ENCODE assay signal across 14 mouse cellular contexts in the genomic region with DNA sequence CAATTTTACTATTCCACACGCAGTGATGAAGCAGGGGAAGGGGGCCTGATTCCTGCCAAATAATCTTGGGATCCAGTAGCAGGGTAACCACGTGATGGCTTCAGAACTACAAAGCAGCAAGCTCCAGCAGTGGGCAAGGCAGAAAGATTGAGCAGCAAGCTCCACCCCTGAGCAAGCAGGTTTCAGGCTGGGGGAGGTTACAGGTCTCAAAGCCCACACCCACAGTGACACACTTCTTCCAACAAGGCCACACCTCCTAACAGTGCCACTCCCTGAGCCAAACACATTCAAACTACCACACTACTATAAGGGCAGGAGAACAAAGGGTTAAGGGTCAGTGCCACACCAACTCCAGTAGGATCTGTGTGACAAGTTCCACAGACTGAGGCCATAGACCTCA. TPM values are rescaled to one million over a fixed set of nuclear protein-coding genes. Genes with fewer than 3 reads are reported as not detected.
DNase-seq lines count a peak whose midpoint lies in the region; ATAC-seq and TF ChIP-seq lines count a peak whose summit lies in the region.
"Had no signal": no experiment of that assay in that cellular context is flagged by ENCODE, and none has a peak within 500 bp of the region (broad histone marks: within the 10 kb centered on the region; RNA-seq: fewer than 3 reads in every experiment).

No protein-coding gene starts in this region.

- WGBS in kidney, adult 2 months: 25% methylated on average over 2 of the region's 2 CpGs
- WGBS in intestine, embryonic 16.5 days: 42% methylated on average over 2 of the region's 2 CpGs
- WGBS in small intestine, adult 2 months: 17% methylated on average over 2 of the region's 2 CpGs
- 42% methylated on average over 2 of the region's 2 CpGs for WGBS in hindbrain, embryonic 11.5 days

- peak; percentile 91 for ATAC-seq in intestine, embryonic 16.5 days
- ATAC-seq in hindbrain, embryonic 11.5 days (ENCODE audit: low FRiP score): no peak

- no peak overlapping the region for H3K4me3 ChIP-seq in kidney, adult 2 months (ENCODE audit: insufficient read depth, low read depth, low read length)
- H3K4me3 ChIP-seq in ES-E14 (ENCODE audit: insufficient read depth in 1 of 2, low read depth in 1 of 2, low read length in 2 of 2, poor library complexity in 1 of 2, severe bottlenecking in 1 of 2): peak overlapping the region; percentile 7 to 40
- no peak overlapping the region for H3K4me3 ChIP-seq in intestine, embryonic 16.5 days (ENCODE audit: low read length)
- H3K4me3 ChIP-seq in small intestine, adult 2 months (ENCODE audit: low read depth, low read length): no peak overlapping the region
- no peak overlapping the region for H3K4me3 ChIP-seq in hindbrain, embryonic 11.5 days (ENCODE audit: low read depth, low read length)
- H3K4me3 ChIP-seq: forebrain, embryonic 12.5 days; kidney, embryonic 15.5 days; limb, embryonic 13.5 days had no signal

- no peaks in the 10 kb centered on the region for H3K9me3 ChIP-seq in ES-E14 (ENCODE audit: control insufficient read depth, insufficient read depth, low read depth, low read length)
- no peaks in the 10 kb centered on the region for H3K9me3 ChIP-seq in intestine, embryonic 16.5 days (ENCODE audit: control insufficient read depth, low read length)
- H3K9me3 ChIP-seq in hindbrain, embryonic 11.5 days (ENCODE audit: control insufficient read depth, low read length): no peaks in the 10 kb centered on the region
- H3K9me3 ChIP-seq: forebrain, embryonic 12.5 days; kidney, embryonic 15.5 days; limb, embryonic 13.5 days had no signal

- no peak overlapping the region for H3K27ac ChIP-seq in kidney, adult 2 months (ENCODE audit: insufficient read depth, low read depth, low read length)
- peak overlapping the region; percentile 81; the same call in 1 of the 2 replicates for H3K27ac ChIP-seq in ES-E14 (ENCODE audit: insufficient read depth, low read depth, low read length, poor library complexity, severe bottlenecking)
- no peak overlapping the region for H3K27ac ChIP-seq in intestine, embryonic 16.5 days (ENCODE audit: low read length)
- peak overlapping the region; percentile 19 for H3K27ac ChIP-seq in small intestine, adult 2 months (ENCODE audit: insufficient read depth, low read depth, low read length)
- no peak overlapping the region for H3K27ac ChIP-seq in hindbrain, embryonic 11.5 days (ENCODE audit: low read depth, low read length)
- H3K27ac ChIP-seq: forebrain, embryonic 12.5 days; kidney, embryonic 15.5 days; limb, embryonic 13.5 days had no signal

- in situ Hi-C loops in ES-E14 (cut with MboI; ENCODE audit: low sequenced_read_pairs in 2 of 2, unreplicated experiment in 2 of 2): no loop called here

- peak overlapping the region; percentile 17; the same call in 1 of the 2 replicates for H3K9ac ChIP-seq in ES-E14 (ENCODE audit: insufficient read depth, low read depth, low read length, poor library complexity, severe bottlenecking)
- no peak overlapping the region for H3K9ac ChIP-seq in intestine, embryonic 16.5 days (ENCODE audit: low read depth, low read length)
- no peak overlapping the region for H3K9ac ChIP-seq in hindbrain, embryonic 11.5 days (ENCODE audit: low read depth, low read length)
- H3K9ac ChIP-seq: forebrain, embryonic 12.5 days; kidney, embryonic 15.5 days; limb, embryonic 13.5 days had no signal

- TF ChIP-seq CTCF in kidney, adult 2 months (conservative IDR thresholded peaks at IDR 0.05; ENCODE audit: insufficient read depth, insufficient read length, low read depth, low read length): no peak
- no peak for TF ChIP-seq CTCF in small intestine, adult 2 months (IDR thresholded peaks at IDR 0.05; ENCODE audit: extremely low read depth, insufficient read length, insufficient replicate concordance, low read depth, low read length)

- peaks cover 5% of the 10 kb centered on the region; the same call in 1 of the 2 replicates for H3K4me1 ChIP-seq in kidney, adult 2 months (ENCODE audit: control insufficient read depth, insufficient read depth, low read length)
- peaks cover 9 to 30% of the 10 kb centered on the region in 2 experiments for H3K4me1 ChIP-seq in ES-E14 (ENCODE audit: control insufficient read depth in 2 of 2, insufficient read depth in 2 of 2, low read length in 2 of 2, poor library complexity in 1 of 2)
- no peaks in the 10 kb centered on the region for H3K4me1 ChIP-seq in intestine, embryonic 16.5 days (ENCODE audit: control insufficient read depth, insufficient read depth, low read length)
- peaks cover 5% of the 10 kb centered on the region; the same call in 1 of the 2 replicates for H3K4me1 ChIP-seq in small intestine, adult 2 months (ENCODE audit: control insufficient read depth, insufficient read depth, insufficient read length, low read length)
- no peaks in the 10 kb centered on the region for H3K4me1 ChIP-seq in hindbrain, embryonic 11.5 days (replicated peaks; ENCODE audit: control insufficient read depth, insufficient read depth, low read length)
- H3K4me1 ChIP-seq: forebrain, embryonic 12.5 days; kidney, embryonic 15.5 days; limb, embryonic 13.5 days had no signal

- peak; percentile 20 for DNase-seq in kidney, adult 2 months
- DNase-seq in kidney, postnatal 14 days: no peak
- no peak for DNase-seq in ES-E14 (ENCODE audit: low read depth, low spot score)
- DNase-seq in testis, postnatal 10 days (ENCODE audit: low spot score): no peak
- no peak for DNase-seq in ovary, postnatal 10 days (ENCODE audit: low spot score)
- no peak for DNase-seq in hindbrain, embryonic 11.5 days (ENCODE audit: low spot score)
- DNase-seq: adrenal gland, postnatal 10 days; gastrocnemius, postnatal 14 days; heart, postnatal 4 days had no signal

- no peak for TF ChIP-seq POLR2A in kidney, adult 2 months (IDR thresholded peaks at IDR 0.05; ENCODE audit: low read depth, low read length)
- no peak for TF ChIP-seq POLR2A in small intestine, adult 2 months (IDR thresholded peaks at IDR 0.05; ENCODE audit: low read depth, low read length)

- H3K27me3 ChIP-seq in kidney, adult 2 months (replicated peaks; ENCODE audit: control insufficient read depth, insufficient read depth, low read length): no peaks in the 10 kb centered on the region
- H3K27me3 ChIP-seq in intestine, embryonic 16.5 days (replicated peaks; ENCODE audit: control insufficient read depth, insufficient read depth, low read length): no peaks in the 10 kb centered on the region
- H3K27me3 ChIP-seq in small intestine, adult 2 months (ENCODE audit: control insufficient read depth, insufficient read depth, low read length): no peaks in the 10 kb centered on the region
- H3K27me3 ChIP-seq in hindbrain, embryonic 11.5 days (ENCODE audit: control insufficient read depth, insufficient read depth, low read length): no peaks in the 10 kb centered on the region; the same call in 1 of the 2 replicates
- H3K27me3 ChIP-seq: forebrain, embryonic 12.5 days; kidney, embryonic 15.5 days; limb, embryonic 13.5 days had no signal

- no peaks in the 10 kb centered on the region for H3K36me3 ChIP-seq in kidney, adult 2 months (ENCODE audit: control insufficient read depth, insufficient read depth, low read length)
- peaks cover 4% of the 10 kb centered on the region for H3K36me3 ChIP-seq in ES-E14 (ENCODE audit: control insufficient read depth, insufficient read depth, low read length, poor library complexity, severe bottlenecking)
- H3K36me3 ChIP-seq in intestine, embryonic 16.5 days (ENCODE audit: control insufficient read depth, insufficient read depth, low read length): no peaks in the 10 kb centered on the region; the same call in 1 of the 2 replicates
- peaks cover 1% of the 10 kb centered on the region; the same call in 1 of the 2 replicates for H3K36me3 ChIP-seq in small intestine, adult 2 months (ENCODE audit: control insufficient read depth, insufficient read depth, low read length)
- H3K36me3 ChIP-seq in hindbrain, embryonic 11.5 days (ENCODE audit: control insufficient read depth, insufficient read depth, low read length): 0 out of 2 replicates have a peak, but pooled peaks cover 3% of the 10 kb centered on the region

- no peak overlapping the region for H3K4me2 ChIP-seq in intestine, embryonic 16.5 days (ENCODE audit: low read depth, low read length)
- no peak overlapping the region for H3K4me2 ChIP-seq in hindbrain, embryonic 11.5 days (replicated peaks; ENCODE audit: low read depth, low read length)
- H3K4me2 ChIP-seq: forebrain, embryonic 12.5 days; kidney, embryonic 15.5 days; limb, embryonic 13.5 days had no signal

TF ChIP-seq in ES-E14, 5 proteins besides CTCF, POLR2A, EP300 and RAD21 (continues in another document):
- no peak for TF ChIP-seq MAFK (IDR thresholded peaks at IDR 0.05; ENCODE audit: insufficient read depth, low read depth, low read length)

RNA-seq across cellular contexts. Expression of a gene that starts 9.6 kb away (rescaled TPM):
- 1.2 and 1.3 TPM in 2 replicates for polyA plus RNA-seq in kidney, adult 2 months (2012; rRNA removed)
- total RNA-seq in ES-E14 (2012; rRNA removed): 12.5 and 19.8 TPM in 2 replicates
- polyA plus RNA-seq in intestine, embryonic 16.5 days (2015; fragmentation: Nextera tagmentation; extraction: Ambion mirVana): 20.8 and 24.9 TPM in 2 replicates
- 5.1 and 8.5 TPM in 2 replicates for polyA plus RNA-seq in small intestine, adult 2 months (2012; rRNA removed)
- polyA plus RNA-seq in hindbrain, embryonic 11.5 days (2014; fragmentation: Nextera tagmentation; extraction: Ambion mirVana): 28.4 and 30.5 TPM in 2 replicates

RNA-seq across cellular contexts. Expression of a gene that starts 17.5 kb away (rescaled TPM):
- polyA plus RNA-seq in kidney, adult 2 months (2012; rRNA removed): 81.8 and 89.8 TPM in 2 replicates
- 67.5 and 79.4 TPM in 2 replicates for total RNA-seq in ES-E14 (2012; rRNA removed)
- 91.7 and 106 TPM in 2 replicates for polyA plus RNA-seq in intestine, embryonic 16.5 days (2015; fragmentation: Nextera tagmentation; extraction: Ambion mirVana)
- polyA plus RNA-seq in small intestine, adult 2 months (2012; rRNA removed): 54.9 and 101 TPM in 2 replicates
- polyA plus RNA-seq in hindbrain, embryonic 11.5 days (2014; fragmentation: Nextera tagmentation; extraction: Ambion mirVana): 90.2 and 90.9 TPM in 2 replicates

RNA-seq across cellular contexts. Expression of a gene that starts 19.0 kb away (rescaled TPM):
- polyA plus RNA-seq in kidney, adult 2 months (2012; rRNA removed): 542 and 589 TPM in 2 replicates
- total RNA-seq in ES-E14 (2012; rRNA removed): 198 and 217 TPM in 2 replicates
- 664 and 676 TPM in 2 replicates for polyA plus RNA-seq in intestine, embryonic 16.5 days (2015; fragmentation: Nextera tagmentation; extraction: Ambion mirVana)
- polyA plus RNA-seq in small intestine, adult 2 months (2012; rRNA removed): 383 and 921 TPM in 2 replicates
- polyA plus RNA-seq in hindbrain, embryonic 11.5 days (2014; fragmentation: Nextera tagmentation; extraction: Ambion mirVana): 433 and 450 TPM in 2 replicates

RNA-seq across cellular contexts. Expression of a gene that starts 23.3 kb away (rescaled TPM):
- polyA plus RNA-seq in kidney, adult 2 months (2012; rRNA removed): 114 and 126 TPM in 2 replicates
- 195 and 272 TPM in 2 replicates for total RNA-seq in ES-E14 (2012; rRNA removed)
- polyA plus RNA-seq in intestine, embryonic 16.5 days (2015; fragmentation: Nextera tagmentation; extraction: Ambion mirVana): 121 and 130 TPM in 2 replicates
- polyA plus RNA-seq in small intestine, adult 2 months (2012; rRNA removed): 63.0 and 107 TPM in 2 replicates
- 64.8 and 77.3 TPM in 2 replicates for polyA plus RNA-seq in hindbrain, embryonic 11.5 days (2014; fragmentation: Nextera tagmentation; extraction: Ambion mirVana)

RNA-seq across cellular contexts. Expression of a gene that starts 30.3 kb away (rescaled TPM):
- 3.3 and 4.2 TPM in 2 replicates for polyA plus RNA-seq in kidney, adult 2 months (2012; rRNA removed)
- total RNA-seq in ES-E14 (2012; rRNA removed): 0.62 and 1.4 TPM in 2 replicates
- polyA plus RNA-seq in intestine, embryonic 16.5 days (2015; fragmentation: Nextera tagmentation; extraction: Ambion mirVana): 0.93 and 1.1 TPM in 2 replicates
- 5.9 and 14.6 TPM in 2 replicates for polyA plus RNA-seq in small intestine, adult 2 months (2012; rRNA removed)
- polyA plus RNA-seq in hindbrain, embryonic 11.5 days (2014; fragmentation: Nextera tagmentation; extraction: Ambion mirVana): 0.42 and 0.48 TPM in 2 replicates

Comparison
In these comparisons a context has a peak if more than half of its experiments do, and no peak if none do; other contexts are left out.
1. H3K27ac ChIP-seq: peak in ES-E14 (single experiment) and small intestine, adult 2 months (single experiment); none in kidney, adult 2 months (single experiment), intestine, embryonic 16.5 days (single experiment) and hindbrain, embryonic 11.5 days (single experiment).
2. H3K4me3 ChIP-seq: peak in ES-E14 (2 of 2); none in kidney, adult 2 months (single experiment), intestine, embryonic 16.5 days (single experiment), small intestine, adult 2 months (single experiment) and hindbrain, embryonic 11.5 days (single experiment).